Mouse (Mus musculus): ENCODE data around the gene Nfe2l1.

DNA sequence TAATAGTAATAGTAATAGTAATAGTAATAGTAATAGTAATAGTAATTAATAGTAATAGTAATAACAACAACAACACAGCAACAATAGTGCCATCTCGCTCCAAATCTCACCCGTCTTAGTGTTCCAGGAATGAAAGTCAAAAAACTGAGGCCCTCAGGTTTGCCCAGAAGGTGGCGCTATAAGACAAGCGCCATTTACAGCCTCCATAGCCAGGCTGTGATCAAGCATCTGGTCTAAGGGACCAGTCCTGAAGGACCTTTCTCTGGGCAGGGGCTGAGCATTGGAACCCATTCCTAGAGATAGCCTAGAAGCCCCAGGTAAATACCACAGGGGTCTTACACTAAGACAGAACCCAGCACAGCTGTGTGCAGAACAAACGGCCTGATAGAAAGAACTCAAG lies 37.4 kb upstream of the Nfe2l1 start:
- TF ChIP-seq CTCF (conservative IDR thresholded peaks at IDR 0.05; ENCODE audit: insufficient read depth, insufficient read length, low read depth, low read length), result peak; percentile 88
- no peak for TF ChIP-seq POLR2A (IDR thresholded peaks at IDR 0.05; ENCODE audit: low read depth, low read length)

Measured in kidney, adult 2 months (tissue).